Mouse (Mus musculus) liver, embryonic 12.5 days (tissue): ENCODE data around the gene Arhgap17. TPM values are rescaled to one million over a fixed set of nuclear protein-coding genes. Genes with fewer than 3 reads are reported as not detected.

Experiments
- ATAC-seq: fragments of 200-750 bp; cut with Nextera tagmentation; 2 replicates; pipeline ENCODE4 v1.8.0; 2017; ENCODE audit warnings: moderate number of reproducible peaks, mild to moderate bottlenecking, moderate library complexity
- H3K27ac ChIP-seq: fragments of 300-500 bp; sonication (generic); 2 replicates; pipeline ENCODE4 v1.5.1; 2016; ENCODE audit warnings: mild to moderate bottlenecking
- H3K27me3 ChIP-seq: fragments of 300-500 bp; sonication (generic); replicated peaks from 2 replicates; pipeline ENCODE4 v1.6.1; 2016; ENCODE audit warnings: mild to moderate bottlenecking, moderate library complexity
- H3K36me3 ChIP-seq: fragments of 300-500 bp; sonication (generic); 2 replicates; pipeline ENCODE4 v1.6.1; 2016; ENCODE audit warnings: mild to moderate bottlenecking, moderate library complexity
- H3K4me1 ChIP-seq: fragments of 300-500 bp; sonication (generic); 2 replicates; pipeline ENCODE4 v1.6.1; 2016
- H3K4me2 ChIP-seq: fragments of 300-500 bp; sonication (generic); 2 replicates; pipeline ENCODE4 v1.6.1; 2016; ENCODE audit warnings: mild to moderate bottlenecking, moderate library complexity
- H3K4me3 ChIP-seq: fragments of 300-500 bp; sonication (generic); 2 replicates; pipeline ENCODE4 v1.5.1; 2016; ENCODE audit warnings: mild to moderate bottlenecking, moderate library complexity
- H3K9ac ChIP-seq: fragments of 300-500 bp; sonication (generic); 2 replicates; pipeline ENCODE4 v1.6.1; 2016; ENCODE audit warnings: mild to moderate bottlenecking, moderate library complexity
- H3K9me3 ChIP-seq: fragments of 300-500 bp; sonication (generic); replicated peaks from 2 replicates; pipeline ENCODE4 v1.6.1; 2016; ENCODE audit warnings: mild to moderate bottlenecking, moderate library complexity
- WGBS: fragments of 180-500 bp; shearing (Covaris S2); methylation state at CpG from one replicate; pipeline ENCODE4 v1.1.7; 2016; ENCODE audit not compliant: insufficient replicate concordance; 5-methylcytosine and 5-hydroxymethylcytosine counted together
- polyA plus RNA-seq: library from polyadenylated mRNA; unstranded; fragments of >200 nt; fragmentation: Nextera tagmentation; extraction: Ambion mirVana; gene quantifications from 2 replicates; pipeline ENCODE4 v1.2.1, GENCODE M21; 2016

The Arhgap17 gene
- polyA plus RNA-seq, 1 experiment from 2014 or later, result 16.7 TPM

- peak overlapping the region; percentile 95 for H3K9ac ChIP-seq
- H3K4me2 ChIP-seq, result peak overlapping the region; percentile 93
- no peaks in the 10 kb centered on the region for H3K9me3 ChIP-seq
- peak overlapping the region; percentile 94 for H3K4me3 ChIP-seq
- H3K27ac ChIP-seq, result peak overlapping the region; percentile 86
- ATAC-seq, result no peak
- peaks cover 16% of the 10 kb centered on the region for H3K36me3 ChIP-seq
- H3K27me3 ChIP-seq, result no peaks in the 10 kb centered on the region
- 72% methylated on average over 16 of the region's 16 CpGs for WGBS
- H3K4me1 ChIP-seq, result peaks cover 80% of the 10 kb centered on the region
These were observed 2.2 kb downstream of the Arhgap17 start for GRCm38 (mm10) chr7:123367218-123368150.

- ATAC-seq, result no peak
- H3K4me2 ChIP-seq, result peak overlapping the region; percentile 93
These were observed 2.9 kb downstream of the Arhgap17 start for GRCm38 (mm10) chr7:123366806-123367205.

GRCm38 (mm10) chr7:123365876-123366741 lies 3.6 kb downstream of the Arhgap17 start:
- WGBS, result 39% methylated on average over 7 of the region's 7 CpGs
- no peaks in the 10 kb centered on the region for H3K27me3 ChIP-seq
- peak overlapping the region; percentile 93 for H3K4me2 ChIP-seq
- peak overlapping the region; percentile 95 for H3K9ac ChIP-seq
- peaks cover 22% of the 10 kb centered on the region for H3K36me3 ChIP-seq
- ATAC-seq, result peak; percentile 42
- H3K27ac ChIP-seq, result peak overlapping the region; percentile 86
- H3K9me3 ChIP-seq, result no peaks in the 10 kb centered on the region
- peaks cover 82% of the 10 kb centered on the region for H3K4me1 ChIP-seq
- H3K4me3 ChIP-seq, result peak overlapping the region; percentile 94

More at GRCm38 (mm10) chr7:123366806-123367205, 2.9 kb downstream of the Arhgap17 start:
- WGBS, result 72% methylated on average over 8 of the region's 8 CpGs
- Histone ChIP-seq H3K27me3 (no peaks in the 10 kb centered on the region), H3K4me3 (peak overlapping the region; percentile 94), H3K9me3 (no peaks in the 10 kb centered on the region), H3K9ac (peak overlapping the region; percentile 95), H3K4me1 (peaks cover 86% of the 10 kb centered on the region), H3K36me3 (peaks cover 20% of the 10 kb centered on the region), H3K27ac (peak overlapping the region; percentile 86)

- H3K4me3 ChIP-seq, result no peak overlapping the region
- H3K36me3 ChIP-seq, result peaks cover 26% of the 10 kb centered on the region
- no peaks in the 10 kb centered on the region for H3K9me3 ChIP-seq
- 89% methylated on average over 8 of the region's 8 CpGs for WGBS
- ATAC-seq, result no peak
- H3K27ac ChIP-seq, result no peak overlapping the region
- H3K27me3 ChIP-seq, result no peaks in the 10 kb centered on the region
- peaks cover 92% of the 10 kb centered on the region for H3K4me1 ChIP-seq
- H3K9ac ChIP-seq, result 0 out of 2 replicates have a peak overlapping the region, but pooled peaks have one; percentile 12
- H3K4me2 ChIP-seq, result no peak overlapping the region
These were observed 5.7 kb downstream of the Arhgap17 start for GRCm38 (mm10) chr7:123363971-123364370.

- Histone ChIP-seq H3K27ac (0 out of 2 replicates have a peak overlapping the region, but pooled peaks have one; percentile 32), H3K4me3 (no peak overlapping the region), H3K27me3 (no peaks in the 10 kb centered on the region), H3K4me2 (no peak overlapping the region), H3K36me3 (peaks cover 29% of the 10 kb centered on the region), H3K9me3 (no peaks in the 10 kb centered on the region), H3K4me1 (peaks cover 91% of the 10 kb centered on the region), H3K9ac (no peak overlapping the region)
- no peak for ATAC-seq
- 81% methylated on average over 3 of the region's 3 CpGs for WGBS
These were observed 6.9 kb downstream of the Arhgap17 start for GRCm38 (mm10) chr7:123362806-123363205.

GRCm38 (mm10) chr7:123361229-123361980 lies 8.3 kb downstream of the Arhgap17 start:
- Histone ChIP-seq H3K4me2 (no peak overlapping the region), H3K36me3 (peaks cover 38% of the 10 kb centered on the region), H3K9me3 (no peaks in the 10 kb centered on the region), H3K27ac (0 out of 2 replicates have a peak overlapping the region, but pooled peaks have one; percentile 4), H3K4me1 (peaks cover 91% of the 10 kb centered on the region), H3K27me3 (no peaks in the 10 kb centered on the region), H3K9ac (no peak overlapping the region), H3K4me3 (no peak overlapping the region)
- ATAC-seq, result no peak
- 84% methylated on average over 7 of the region's 7 CpGs for WGBS

- H3K27me3 ChIP-seq, result no peaks in the 10 kb centered on the region
- 74% methylated on average over 5 of the region's 5 CpGs for WGBS
- H3K4me1 ChIP-seq, result peaks cover 91% of the 10 kb centered on the region
- no peak overlapping the region; the same call in 1 of the 2 replicates for H3K9ac ChIP-seq
- H3K4me2 ChIP-seq, result no peak overlapping the region
- no peak overlapping the region for H3K4me3 ChIP-seq
- H3K36me3 ChIP-seq, result peaks cover 38% of the 10 kb centered on the region
- H3K9me3 ChIP-seq, result no peaks in the 10 kb centered on the region
- ATAC-seq, result no peak
- peak overlapping the region; percentile 30; the same call in 1 of the 2 replicates for H3K27ac ChIP-seq
These were observed 9.5 kb downstream of the Arhgap17 start for GRCm38 (mm10) chr7:123360185-123360584.

GRCm38 (mm10) chr7:123359101-123359500 lies 10.6 kb downstream of the Arhgap17 start:
- no peak for ATAC-seq
- Histone ChIP-seq H3K4me2 (no peak overlapping the region), H3K4me3 (no peak overlapping the region), H3K27me3 (no peaks in the 10 kb centered on the region), H3K27ac (no peak overlapping the region), H3K4me1 (peaks cover 91% of the 10 kb centered on the region), H3K9ac (no peak overlapping the region), H3K36me3 (peaks cover 32% of the 10 kb centered on the region), H3K9me3 (no peaks in the 10 kb centered on the region)
- 85% methylated on average over 7 of the region's 7 CpGs for WGBS

GRCm38 (mm10) chr7:123356158-123356557 lies 13.6 kb downstream of the Arhgap17 start:
- peaks cover 17% of the 10 kb centered on the region for H3K36me3 ChIP-seq
- no peak for ATAC-seq

GRCm38 (mm10) chr7:123354851-123355250 lies 14.9 kb downstream of the Arhgap17 start:
- peak overlapping the region; percentile 65 for H3K9ac ChIP-seq
- H3K36me3 ChIP-seq, result peaks cover 15% of the 10 kb centered on the region
- H3K4me3 ChIP-seq, result peak overlapping the region; percentile 31; the same call in 1 of the 2 replicates
- peak overlapping the region; percentile 88 for H3K27ac ChIP-seq
- peaks cover 95% of the 10 kb centered on the region for H3K4me1 ChIP-seq
- WGBS, result 68% methylated on average over 2 of the region's 2 CpGs
- H3K4me2 ChIP-seq, result peak overlapping the region; percentile 72
- H3K27me3 ChIP-seq, result no peaks in the 10 kb centered on the region
- no peak for ATAC-seq
- H3K9me3 ChIP-seq, result no peaks in the 10 kb centered on the region

More at GRCm38 (mm10) chr7:123356158-123356557, 13.6 kb downstream of the Arhgap17 start:
- H3K4me1 ChIP-seq, result peaks cover 95% of the 10 kb centered on the region
- H3K27me3 ChIP-seq, result no peaks in the 10 kb centered on the region
- 70% methylated on average over 3 of the region's 3 CpGs for WGBS
- H3K9ac ChIP-seq, result peak overlapping the region; percentile 12; the same call in 1 of the 2 replicates
- H3K9me3 ChIP-seq, result no peaks in the 10 kb centered on the region
- H3K27ac ChIP-seq, result peak overlapping the region; percentile 88
- H3K4me2 ChIP-seq, result peak overlapping the region; percentile 72; the same call in 1 of the 2 replicates
- H3K4me3 ChIP-seq, result no peak overlapping the region

- H3K9me3 ChIP-seq, result no peaks in the 10 kb centered on the region
- 42% methylated on average over 5 of the region's 5 CpGs for WGBS
- peak overlapping the region; percentile 88 for H3K27ac ChIP-seq
- no peak for ATAC-seq
- H3K9ac ChIP-seq, result peak overlapping the region; percentile 65
- H3K36me3 ChIP-seq, result peaks cover 15% of the 10 kb centered on the region
- peak overlapping the region; percentile 72 for H3K4me2 ChIP-seq
- H3K27me3 ChIP-seq, result no peaks in the 10 kb centered on the region
- peaks cover 95% of the 10 kb centered on the region for H3K4me1 ChIP-seq
- H3K4me3 ChIP-seq, result peak overlapping the region; percentile 31
These were observed 15.3 kb downstream of the Arhgap17 start for GRCm38 (mm10) chr7:123354392-123354791.
